Mouse (Mus musculus) liver, postnatal 0 days (tissue): ENCODE results near the gene Hist2h3c1. TPM values are rescaled to one million over a fixed set of nuclear protein-coding genes. Genes with fewer than 3 reads are reported as not detected.

ENCODE experiments used
- ATAC-seq: fragments of 200-750 bp; cut with Nextera tagmentation; 2 replicates; pipeline ENCODE4 v1.8.0; 2017; ENCODE audit warnings: mild to moderate bottlenecking, moderate library complexity
- DNase-seq: peaks from one replicate; pipeline ENCODE4 v3.0.0-alpha.2; 2016
- H3K27ac ChIP-seq: fragments of 300-500 bp; sonication (generic); 2 replicates; pipeline ENCODE4 v1.5.1; 2014; ENCODE audit warnings: antibody characterized with exemption, moderate library complexity, mild to moderate bottlenecking, low read depth
- H3K27me3 ChIP-seq: fragments of 300-500 bp; sonication (generic); 2 replicates; pipeline ENCODE4 v1.6.1; 2014; ENCODE audit warnings: low read length, control low read depth, mixed read lengths; ENCODE audit not compliant: insufficient read depth
- H3K36me3 ChIP-seq: fragments of 300-500 bp; sonication (generic); replicated peaks from 2 replicates; pipeline ENCODE4 v1.6.1; 2014; ENCODE audit warnings: mild to moderate bottlenecking, control low read depth, low read length, moderate library complexity, mixed read lengths; ENCODE audit not compliant: insufficient read depth
- H3K4me1 ChIP-seq: fragments of 300-500 bp; sonication (generic); 2 replicates; pipeline ENCODE4 v1.6.1; 2014; ENCODE audit warnings: antibody characterized with exemption, mild to moderate bottlenecking, control low read depth; ENCODE audit not compliant: insufficient read depth
- H3K4me2 ChIP-seq: fragments of 300-500 bp; sonication (generic); 2 replicates; pipeline ENCODE4 v1.6.1; 2014; ENCODE audit warnings: low read depth, mild to moderate bottlenecking, low read length, moderate library complexity, mixed read lengths
- H3K4me3 ChIP-seq: fragments of 300-500 bp; sonication (generic); 2 replicates; pipeline ENCODE4 v1.5.1; 2014; ENCODE audit warnings: low read depth, low read length
- H3K9ac ChIP-seq: fragments of 300-500 bp; sonication (generic); replicated peaks from 2 replicates; pipeline ENCODE4 v1.6.1; 2014; ENCODE audit warnings: mild to moderate bottlenecking, moderate library complexity
- H3K9me3 ChIP-seq: fragments of 300-500 bp; sonication (generic); 2 replicates; pipeline ENCODE4 v1.6.1; 2016; ENCODE audit warnings: mild to moderate bottlenecking, control low read depth, low read length, mixed read lengths
- CTCF ChIP-seq: sonication (generic); IDR thresholded peaks from 2 replicates; pipeline ENCODE4 v1.5.1; 2016; ENCODE audit warnings: antibody characterized with exemption, low read depth
- EP300 ChIP-seq: IDR thresholded peaks from 2 replicates; pipeline ENCODE4 v1.6.1; 2016; ENCODE audit warnings: antibody characterized with exemption, low read depth, mild to moderate bottlenecking
- WGBS: fragments of 180-500 bp; shearing (Covaris S2); extraction: QIAGEN DNeasy Blood & Tissue Kit; methylation state at CpG from one replicate; pipeline ENCODE4 v1.1.7; 2014; ENCODE audit not compliant: insufficient replicate concordance; 5-methylcytosine and 5-hydroxymethylcytosine counted together
- polyA plus RNA-seq: library from polyadenylated mRNA; unstranded; fragments of >200 nt; fragmentation: Nextera tagmentation; extraction: Ambion mirVana; gene quantifications from 2 replicates; pipeline ENCODE4 v1.2.1, GENCODE M21; 2015

Hist2h3c1 gene
- polyA plus RNA-seq, 1 experiment from 2014 or later, result 1.5 TPM

- H3K27me3 ChIP-seq, result no peaks in the 10 kb centered on the region
- peak; percentile 96 for DNase-seq
- H3K4me2 ChIP-seq, result peak within 1 kb of the TSS; percentile 82
- ATAC-seq, result peak; percentile 86
- no peaks in the 10 kb centered on the region for H3K9me3 ChIP-seq
- peak within 1 kb of the TSS; percentile 99 for H3K27ac ChIP-seq
- peaks cover 32% of the 10 kb centered on the region for H3K4me1 ChIP-seq
- H3K4me3 ChIP-seq, result peak within 1 kb of the TSS; percentile 70
- H3K9ac ChIP-seq, result peak within 1 kb of the TSS; percentile 91
- H3K36me3 ChIP-seq, result no peaks in the 10 kb centered on the region
- peak; percentile 96 for TF ChIP-seq EP300
- TF ChIP-seq CTCF, result peak; percentile 66
- WGBS, result under 1% methylated on average over 40 of the region's 40 CpGs
Measured at GRCm38 (mm10) chr3:96262979-96263550, 16.6 kb downstream of the Hist2h3c1 start, which contains the start of gene Hist2h4. TSS of gene Hist2h4 (minus strand) at chr3:96263311.

- 4% methylated on average over 27 of the region's 27 CpGs for WGBS
- Histone ChIP-seq H3K27ac (peak overlapping the region; percentile 99), H3K4me2 (peak overlapping the region; percentile 82), H3K9me3 (no peaks in the 10 kb centered on the region), H3K27me3 (no peaks in the 10 kb centered on the region), H3K4me1 (peaks cover 32% of the 10 kb centered on the region), H3K4me3 (peak overlapping the region; percentile 70), H3K36me3 (no peaks in the 10 kb centered on the region), H3K9ac (peak overlapping the region; percentile 91)
- DNase-seq (peak; percentile 65), ATAC-seq (peak; percentile 40)
- TF ChIP-seq EP300, result no peak
- TF ChIP-seq CTCF, result no peak
Measured at GRCm38 (mm10) chr3:96263558-96264403, 17.3 kb downstream of the Hist2h3c1 start.

- 64% methylated on average over 7 of the region's 7 CpGs for WGBS
- peak overlapping the region; percentile 91 for H3K9ac ChIP-seq
- TF ChIP-seq CTCF, result no peak
- no peak for TF ChIP-seq EP300
- ATAC-seq, result no peak
- no peaks in the 10 kb centered on the region for H3K36me3 ChIP-seq
- H3K4me1 ChIP-seq, result peaks cover 32% of the 10 kb centered on the region
- H3K27ac ChIP-seq, result peak overlapping the region; percentile 99
- H3K9me3 ChIP-seq, result no peaks in the 10 kb centered on the region
- peak overlapping the region; percentile 70 for H3K4me3 ChIP-seq
- H3K27me3 ChIP-seq, result no peaks in the 10 kb centered on the region
- no peak for DNase-seq
- H3K4me2 ChIP-seq, result peak overlapping the region; percentile 82
Measured at GRCm38 (mm10) chr3:96264404-96264949, 18.0 kb downstream of the Hist2h3c1 start.

GRCm38 (mm10) chr3:96266132-96266710 lies 19.7 kb downstream of the Hist2h3c1 start:
- H3K9ac ChIP-seq, result no peak overlapping the region

GRCm38 (mm10) chr3:96267541-96267940 lies 21.1 kb downstream of the Hist2h3c1 start:
- H3K27ac ChIP-seq, result peak overlapping the region; percentile 98
- DNase-seq, result no peak
- WGBS, result 69% methylated on average over 4 of the region's 4 CpGs
- peak overlapping the region; percentile 60; the same call in 1 of the 2 replicates for H3K4me2 ChIP-seq
- no peak for ATAC-seq
- TF ChIP-seq EP300 (no peak), CTCF (no peak)
- no peaks in the 10 kb centered on the region for H3K27me3 ChIP-seq
- H3K9me3 ChIP-seq, result no peaks in the 10 kb centered on the region
- H3K4me3 ChIP-seq, result peak overlapping the region; percentile 52
- H3K9ac ChIP-seq, result peak overlapping the region; percentile 85
- H3K4me1 ChIP-seq, result peaks cover 27% of the 10 kb centered on the region
- H3K36me3 ChIP-seq, result no peaks in the 10 kb centered on the region

More at GRCm38 (mm10) chr3:96266132-96266710, 19.7 kb downstream of the Hist2h3c1 start:
- Histone ChIP-seq H3K27me3 (no peaks in the 10 kb centered on the region), H3K27ac (peak overlapping the region; percentile 62), H3K4me3 (no peak overlapping the region), H3K4me2 (no peak overlapping the region), H3K36me3 (no peaks in the 10 kb centered on the region), H3K4me1 (peaks cover 36% of the 10 kb centered on the region), H3K9me3 (no peaks in the 10 kb centered on the region)
- ATAC-seq (no peak), DNase-seq (no peak)
- 60% methylated on average over 8 of the region's 8 CpGs for WGBS
- TF ChIP-seq CTCF (no peak), EP300 (peak; percentile 69; the same call in 1 of the 2 replicates)
